Mouse (Mus musculus) heart, embryonic 16.5 days (tissue): ENCODE measurements around the gene Tacc2. TPM values are rescaled to one million over a fixed set of nuclear protein-coding genes. Genes with fewer than 3 reads are reported as not detected.
A peak's percentile ranks its signal among the peaks of the same experiment; 100 is the strongest.

Experiments
- ATAC-seq: fragments of 200-750 bp; cut with Nextera tagmentation; replicated peaks from 2 replicates; pipeline ENCODE4 v1.8.0; 2017; ENCODE audit warnings: moderate number of reproducible peaks; ENCODE audit not compliant: insufficient read depth, low FRiP score; ENCODE audit errors: extremely low read depth
- H3K27ac ChIP-seq: fragments of 300-500 bp; sonication (generic); 2 replicates; pipeline ENCODE4 v1.5.1; 2014; ENCODE audit warnings: mild to moderate bottlenecking, low read length, control low read depth, moderate library complexity
- H3K27me3 ChIP-seq: fragments of 300-500 bp; sonication (generic); 2 replicates; pipeline ENCODE4 v1.6.1; 2014; ENCODE audit warnings: low read length, mixed read lengths; ENCODE audit not compliant: control insufficient read depth, insufficient read depth
- H3K36me3 ChIP-seq: fragments of 300-500 bp; sonication (generic); 2 replicates; pipeline ENCODE4 v1.6.1; 2014; ENCODE audit not compliant: control insufficient read depth, insufficient read depth
- H3K4me1 ChIP-seq: fragments of 300-500 bp; sonication (generic); 2 replicates; pipeline ENCODE4 v1.6.1; 2014; ENCODE audit warnings: low read length, mixed read lengths; ENCODE audit not compliant: control insufficient read depth, insufficient read depth
- H3K4me2 ChIP-seq: fragments of 300-500 bp; sonication (generic); 2 replicates; pipeline ENCODE4 v1.6.1; 2014; ENCODE audit warnings: low read depth, mild to moderate bottlenecking, control low read depth, low read length
- H3K4me3 ChIP-seq: fragments of 300-500 bp; sonication (generic); 2 replicates; pipeline ENCODE4 v1.5.1; 2014; ENCODE audit warnings: mild to moderate bottlenecking, control low read depth, low read length
- H3K9ac ChIP-seq: fragments of 300-500 bp; sonication (generic); 2 replicates; pipeline ENCODE4 v1.6.1; 2014; ENCODE audit warnings: low read length, control low read depth
- H3K9me3 ChIP-seq: fragments of 300-500 bp; sonication (generic); replicated peaks from 2 replicates; pipeline ENCODE4 v1.6.1; 2016; ENCODE audit warnings: low read length; ENCODE audit not compliant: control insufficient read depth
- WGBS: fragments of 180-500 bp; shearing (Covaris S2); extraction: QIAGEN DNeasy Blood & Tissue Kit; methylation state at CpG from one replicate; pipeline ENCODE4 v1.1.7; 2014; 5-methylcytosine and 5-hydroxymethylcytosine counted together
- polyA plus RNA-seq: library from polyadenylated mRNA; unstranded; fragments of >200 nt; fragmentation: Nextera tagmentation; extraction: Ambion mirVana; gene quantifications from 2 replicates; pipeline ENCODE4 v1.2.1, GENCODE M21; 2015

Gene Tacc2
- polyA plus RNA-seq, 1 experiment from 2014 or later: 47.0 TPM

- no peak for ATAC-seq
- no peaks in the 10 kb centered on the region for H3K36me3 ChIP-seq
- no peaks in the 10 kb centered on the region for H3K9me3 ChIP-seq
- WGBS: 44% methylated on average over 4 of the region's 4 CpGs
- H3K4me2 ChIP-seq: no peak overlapping the region
- H3K4me3 ChIP-seq: no peak overlapping the region
- H3K27ac ChIP-seq: no peak overlapping the region
- peaks cover 5% of the 10 kb centered on the region for H3K4me1 ChIP-seq
- no peak overlapping the region for H3K9ac ChIP-seq
- no peaks in the 10 kb centered on the region for H3K27me3 ChIP-seq
These were observed 13.4 kb upstream of the Tacc2 start for GRCm38 (mm10) chr7:130563880-130564279.

- 40% methylated on average over 3 of the region's 3 CpGs for WGBS
- H3K9me3 ChIP-seq: no peaks in the 10 kb centered on the region
- no peaks in the 10 kb centered on the region for H3K36me3 ChIP-seq
- no peak overlapping the region for H3K4me3 ChIP-seq
- no peak overlapping the region for H3K4me2 ChIP-seq
- no peaks in the 10 kb centered on the region for H3K27me3 ChIP-seq
- H3K27ac ChIP-seq: no peak overlapping the region
- H3K9ac ChIP-seq: no peak overlapping the region
- peaks cover 11% of the 10 kb centered on the region for H3K4me1 ChIP-seq
- ATAC-seq: no peak
These were observed 12.6 kb upstream of the Tacc2 start for GRCm38 (mm10) chr7:130564596-130564995.

- 32% methylated on average over 9 of the region's 9 CpGs for WGBS
- H3K4me2 ChIP-seq: no peak overlapping the region
- no peaks in the 10 kb centered on the region for H3K27me3 ChIP-seq
- H3K4me1 ChIP-seq: peaks cover 11% of the 10 kb centered on the region
- no peaks in the 10 kb centered on the region for H3K9me3 ChIP-seq
- no peak overlapping the region for H3K9ac ChIP-seq
- ATAC-seq: 0 out of 2 replicates have a peak, but pooled peaks have one; percentile 39
- H3K36me3 ChIP-seq: no peaks in the 10 kb centered on the region
- H3K27ac ChIP-seq: peak overlapping the region; percentile 37
- H3K4me3 ChIP-seq: no peak overlapping the region
These were observed 8.3 kb upstream of the Tacc2 start for GRCm38 (mm10) chr7:130568783-130569436.

GRCm38 (mm10) chr7:130570472-130570871 is 6.8 kb upstream of the Tacc2 start:
- Histone ChIP-seq H3K27ac (no peak overlapping the region), H3K36me3 (no peaks in the 10 kb centered on the region), H3K4me3 (no peak overlapping the region), H3K27me3 (no peaks in the 10 kb centered on the region), H3K9ac (no peak overlapping the region), H3K9me3 (no peaks in the 10 kb centered on the region), H3K4me2 (no peak overlapping the region), H3K4me1 (peaks cover 17% of the 10 kb centered on the region)
- 87% methylated on average over 7 of the region's 7 CpGs for WGBS
- no peak for ATAC-seq

- no peak within 1 kb of the TSS for H3K9ac ChIP-seq
- H3K4me1 ChIP-seq: peaks cover 24% of the 10 kb centered on the region
- H3K9me3 ChIP-seq: no peaks in the 10 kb centered on the region
- WGBS: 86% methylated on average over 8 of the region's 11 CpGs
- H3K4me3 ChIP-seq: no peak within 1 kb of the TSS
- no peak for ATAC-seq
- no peak within 1 kb of the TSS for H3K4me2 ChIP-seq
- H3K27ac ChIP-seq: no peak within 1 kb of the TSS
- no peaks in the 10 kb centered on the region for H3K36me3 ChIP-seq
- no peaks in the 10 kb centered on the region for H3K27me3 ChIP-seq
These were observed 4.4 kb upstream of the Tacc2 start, which contains the start of gene Nsmce4a for GRCm38 (mm10) chr7:130572821-130573220. Gene Nsmce4a (minus strand): TSS chr7:130573118.

- Histone ChIP-seq H3K4me1 (peaks cover 24% of the 10 kb centered on the region), H3K4me3 (no peak overlapping the region), H3K4me2 (no peak overlapping the region), H3K36me3 (no peaks in the 10 kb centered on the region), H3K9ac (no peak overlapping the region), H3K9me3 (no peaks in the 10 kb centered on the region), H3K27ac (no peak overlapping the region), H3K27me3 (no peaks in the 10 kb centered on the region)
- ATAC-seq: no peak
- 96% methylated on average over 10 of the region's 10 CpGs for WGBS
These were observed 3.5 kb upstream of the Tacc2 start for GRCm38 (mm10) chr7:130573746-130574145.

- peaks cover 18% of the 10 kb centered on the region for H3K4me1 ChIP-seq
- peak overlapping the region; percentile 6; the same call in 1 of the 2 replicates for H3K4me3 ChIP-seq
- H3K9me3 ChIP-seq: no peaks in the 10 kb centered on the region
- no peak overlapping the region for H3K9ac ChIP-seq
- 43% methylated on average over 13 of the region's 13 CpGs for WGBS
- peak; percentile 42 for ATAC-seq
- H3K4me2 ChIP-seq: peak overlapping the region; percentile 37
- H3K27ac ChIP-seq: peak overlapping the region; percentile 12; the same call in 1 of the 2 replicates
- no peaks in the 10 kb centered on the region for H3K36me3 ChIP-seq
- H3K27me3 ChIP-seq: no peaks in the 10 kb centered on the region
These were observed 2.8 kb upstream of the Tacc2 start for GRCm38 (mm10) chr7:130574211-130574991.

- Histone ChIP-seq H3K9me3 (no peaks in the 10 kb centered on the region), H3K4me1 (peaks cover 17% of the 10 kb centered on the region), H3K4me3 (peak overlapping the region; percentile 39), H3K27me3 (no peaks in the 10 kb centered on the region), H3K4me2 (peak overlapping the region; percentile 64), H3K36me3 (no peaks in the 10 kb centered on the region), H3K9ac (peak overlapping the region; percentile 62), H3K27ac (no peak overlapping the region)
- ATAC-seq: peak; percentile 43; the same call in 1 of the 2 replicates
- WGBS: 6% methylated on average over 10 of the region's 10 CpGs
These were observed 257 bp upstream of the Tacc2 start for GRCm38 (mm10) chr7:130576981-130577380.

GRCm38 (mm10) chr7:130578066-130578465 is 828 bp downstream of the Tacc2 start:
- no peaks in the 10 kb centered on the region for H3K36me3 ChIP-seq
- H3K27me3 ChIP-seq: no peaks in the 10 kb centered on the region
- H3K27ac ChIP-seq: no peak overlapping the region
- no peak overlapping the region for H3K4me3 ChIP-seq
- H3K9ac ChIP-seq: no peak overlapping the region
- ATAC-seq: no peak
- H3K9me3 ChIP-seq: no peaks in the 10 kb centered on the region
- peaks cover 17% of the 10 kb centered on the region for H3K4me1 ChIP-seq
- no peak overlapping the region for H3K4me2 ChIP-seq
- WGBS: 88% methylated on average over 2 of the region's 2 CpGs
